Mouse (Mus musculus): ENCODE measurements around the gene Klri1.
"Not testable (repeated sequence)": the region's sequence is repeated elsewhere in the genome, so short reads cannot be mapped to it uniquely, and the experiment has no call there.

Klri1 gene

DNA sequence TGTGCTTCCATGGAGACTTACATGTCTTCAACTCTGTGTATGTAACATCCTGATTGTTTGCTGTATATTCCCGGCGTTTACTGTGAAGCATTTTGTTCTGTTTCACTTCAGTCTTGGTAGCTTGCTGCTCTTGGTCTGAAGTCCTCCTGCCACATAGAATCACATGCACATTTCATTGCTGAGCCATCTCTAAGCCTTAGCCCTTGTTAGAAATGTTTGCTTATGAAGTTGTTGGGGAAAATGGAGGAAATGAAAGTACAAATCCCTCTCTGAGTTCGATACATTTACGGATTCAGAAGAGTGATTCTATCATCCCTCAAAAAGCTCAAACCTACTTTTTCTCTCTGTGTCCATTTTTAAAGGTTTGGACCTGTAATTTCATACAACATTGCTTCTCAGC, at the start of gene Klri1:
TSS of gene Klri1 (minus strand) at position 101 of the 400 bp plus-strand sequence.
- CTCF ChIA-PET: no interaction called here

GRCm38 (mm10) chr6:129747654-129748032, 30.7 kb upstream of the Klri1 start:
- CTCF ChIA-PET: no interaction called here

- CTCF ChIA-PET: no interaction called here
These were observed 30.2 kb upstream of the Klri1 start for GRCm38 (mm10) chr6:129747016-129747653.

GRCm38 (mm10) chr6:129746151-129746550, 29.2 kb upstream of the Klri1 start:
- CTCF ChIA-PET: no interaction called here

DNA sequence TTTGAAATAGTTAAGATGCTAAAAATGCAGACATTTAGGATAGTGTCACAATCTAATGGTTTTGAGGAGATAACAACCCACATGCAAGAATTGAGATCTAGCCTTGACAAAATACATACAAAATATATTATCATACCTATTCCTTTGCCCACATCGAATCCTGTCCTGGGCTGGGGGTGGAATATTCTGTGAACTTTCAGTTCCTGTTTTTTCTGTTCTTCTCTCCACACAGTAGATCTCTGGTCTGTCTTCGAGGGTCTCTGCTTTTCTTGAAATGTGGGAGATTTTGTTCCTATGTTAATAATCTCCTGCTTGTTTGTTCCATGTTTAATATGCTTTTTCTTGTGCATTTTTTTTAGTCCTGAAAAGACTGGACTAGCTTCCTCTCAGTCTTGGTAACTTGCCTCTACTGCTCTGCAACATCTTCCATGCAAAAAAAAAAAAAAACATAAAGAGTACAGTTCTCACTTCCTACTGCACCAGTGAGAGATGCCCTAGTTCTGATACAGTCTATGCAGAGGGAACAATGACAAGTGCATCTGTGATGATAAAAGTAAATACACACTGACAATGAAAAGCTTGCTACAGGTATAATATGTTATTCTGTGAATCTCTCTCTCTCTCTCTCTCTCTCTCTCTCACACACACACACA, 23.3 kb upstream of the Klri1 start, which contains the start of gene Klri2:
TSS of gene Klri2 (minus strand) at position 416 of the 653 bp plus-strand sequence.
- CTCF ChIA-PET: interaction anchor here (0.6 kb wide), 1 partner anchor 22 kb away, joined by 3 read pairs; no protein-coding TSS in a partner anchor

GRCm38 (mm10) chr6:129736414-129736813, 19.5 kb upstream of the Klri1 start:
- CTCF ChIA-PET: interaction anchor here (0.7 kb wide), 1 partner anchor 158 kb away, joined by 3 read pairs; no protein-coding TSS in a partner anchor

DNA sequence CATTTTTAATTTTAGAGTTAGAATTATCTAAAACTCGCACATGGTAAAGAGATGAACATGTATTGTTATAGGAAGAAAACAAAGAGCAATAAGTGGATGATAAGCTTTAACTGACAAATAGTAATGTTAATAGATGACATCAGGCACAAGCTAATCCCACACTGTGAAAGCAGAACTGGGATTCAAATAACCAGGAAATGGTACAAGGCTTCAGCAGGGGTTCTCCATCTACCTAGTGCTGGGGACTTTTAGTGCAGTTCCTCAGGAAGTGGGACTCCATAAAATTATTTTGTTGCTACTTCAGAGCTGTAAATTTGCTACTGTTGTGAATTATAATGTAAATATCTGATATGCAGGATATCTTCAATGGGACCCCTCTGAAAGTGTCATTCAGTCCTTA, 10.3 kb upstream of the Klri1 start:
- CTCF ChIA-PET: no interaction called here

DNA sequence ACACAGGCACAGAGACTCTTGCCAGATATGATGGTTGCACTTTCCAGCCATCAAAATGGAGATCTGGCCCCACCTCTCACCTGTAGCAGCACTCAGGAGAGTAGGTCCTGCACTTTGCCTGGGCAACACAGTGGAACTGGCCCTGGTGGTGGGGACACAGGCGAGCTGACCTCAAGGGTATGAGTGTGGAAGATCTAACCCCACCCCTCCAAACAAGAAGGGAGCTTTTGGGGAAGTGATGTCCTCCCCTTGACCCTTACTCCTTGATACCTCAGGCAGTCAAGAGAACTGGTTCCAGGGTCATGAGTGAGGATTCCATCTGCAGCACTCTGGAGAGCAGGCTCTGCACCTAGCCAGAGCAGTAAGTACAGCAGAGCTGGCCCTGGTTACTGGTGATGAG, 4.5 kb upstream of the Klri1 start:
- CTCF ChIA-PET: no interaction called here

GRCm38 (mm10) chr6:129720487-129720886, 3.6 kb upstream of the Klri1 start:
- CTCF ChIA-PET: no interaction called here

- CTCF ChIA-PET: interaction anchor here (0.9 kb wide), 1 partner anchor 9 kb away, joined by 3 read pairs; no protein-coding TSS in a partner anchor
These were observed 3.4 kb downstream of the Klri1 start for GRCm38 (mm10) chr6:129713566-129713965.

- CTCF ChIA-PET: not testable (repeated sequence)
These were observed 25.5 kb downstream of the Klri1 start for GRCm38 (mm10) chr6:129691436-129691835.

- CTCF ChIA-PET: no interaction called here
These were observed 36.6 kb downstream of the Klri1 start for GRCm38 (mm10) chr6:129680379-129680778.

- CTCF ChIA-PET: no interaction called here
These were observed 38.1 kb downstream of the Klri1 start, which contains the start of gene Klrc1 for GRCm38 (mm10) chr6:129678873-129679272. Klrc1 (minus strand) TSS chr6:129678973.

- CTCF ChIA-PET: not testable (repeated sequence)
These were observed 55.6 kb downstream of the Klri1 start for GRCm38 (mm10) chr6:129661301-129661700.

GRCm38 (mm10) chr6:129660589-129660988, 56.3 kb downstream of the Klri1 start, which contains the start of gene Klrc2:
Klrc2 (minus strand) TSS chr6:129660689.
- CTCF ChIA-PET: not testable (repeated sequence)
